Mouse (Mus musculus) bone marrow macrophage, adult 2 months (primary cell): ENCODE measurements around the gene Hbb-bs.
"Not testable (repeated sequence)": the region's sequence is repeated elsewhere in the genome, so short reads cannot be mapped to it uniquely, and the experiment has no call there.

Source experiments
- CTCF ChIP-seq: IDR thresholded peaks from 2 replicates; pipeline ENCODE4 v1.5.1; 2012; ENCODE audit warnings: low read depth, mild to moderate bottlenecking, low read length, moderate library complexity
- POLR2A ChIP-seq: IDR thresholded peaks from 2 replicates; pipeline ENCODE4 v1.6.1; 2012; ENCODE audit warnings: mild to moderate bottlenecking, low read depth, low read length, borderline replicate concordance

DNA sequence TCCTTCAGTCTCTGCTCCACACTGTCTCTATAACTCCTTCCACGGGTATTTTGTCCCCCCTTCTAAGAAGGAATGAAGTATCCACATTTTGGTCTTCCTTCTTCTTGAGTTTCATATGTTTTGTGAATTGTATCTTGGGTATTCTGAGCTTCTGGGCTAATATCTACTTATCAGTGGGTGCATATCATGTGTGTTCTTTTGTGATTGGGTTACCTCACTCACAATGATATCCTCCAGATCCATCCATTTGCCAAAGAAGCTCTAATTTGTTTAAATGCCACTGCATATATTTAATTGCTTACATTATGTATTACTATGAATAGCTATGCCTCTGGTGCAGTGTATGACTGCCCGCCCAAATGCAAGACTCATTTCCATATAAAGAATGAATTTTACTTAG lies 19.8 kb downstream of the Hbb-bs start:
- TF ChIP-seq POLR2A, CTCF: not testable (repeated sequence)
